Mouse (Mus musculus): ENCODE data around the gene Hist1h4m. TPM values are rescaled to one million over a fixed set of nuclear protein-coding genes. Genes with fewer than 3 reads are reported as not detected.
A peak's percentile ranks its signal among the peaks of the same experiment; 100 is the strongest.
"Not testable (repeated sequence)": the region's sequence is repeated elsewhere in the genome, so short reads cannot be mapped to it uniquely, and the experiment has no call there.

The Hist1h4m gene
- 100 to 1,000 TPM; 180 to 194 TPM for total RNA-seq (2021)

DNA sequence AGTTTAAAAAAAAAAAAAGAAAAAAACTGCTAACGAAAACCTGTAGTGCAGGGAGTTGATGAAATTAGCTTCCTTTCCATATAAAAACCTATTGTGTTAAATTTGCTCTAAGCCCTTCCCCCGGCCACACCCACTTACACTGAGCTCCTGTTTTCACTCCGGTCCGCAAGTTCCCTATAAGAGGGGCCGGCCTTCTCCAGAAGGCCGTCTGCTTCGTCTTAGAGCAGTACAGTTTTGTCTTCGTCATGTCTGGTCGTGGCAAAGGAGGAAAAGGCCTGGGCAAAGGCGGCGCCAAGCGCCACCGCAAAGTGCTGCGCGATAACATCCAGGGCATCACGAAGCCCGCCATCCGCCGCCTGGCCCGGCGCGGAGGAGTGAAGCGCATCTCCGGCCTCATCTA is at the start of gene Hist1h4m:
Hist1h4m (plus strand) TSS at position 208 of the 400 bp plus-strand sequence.
- intact Hi-C loops (cut with DNase I); DNase-seq (ENCODE audit: extremely low spot score in 1 of 2, low spot score in 2 of 2): not testable (repeated sequence)

DNA sequence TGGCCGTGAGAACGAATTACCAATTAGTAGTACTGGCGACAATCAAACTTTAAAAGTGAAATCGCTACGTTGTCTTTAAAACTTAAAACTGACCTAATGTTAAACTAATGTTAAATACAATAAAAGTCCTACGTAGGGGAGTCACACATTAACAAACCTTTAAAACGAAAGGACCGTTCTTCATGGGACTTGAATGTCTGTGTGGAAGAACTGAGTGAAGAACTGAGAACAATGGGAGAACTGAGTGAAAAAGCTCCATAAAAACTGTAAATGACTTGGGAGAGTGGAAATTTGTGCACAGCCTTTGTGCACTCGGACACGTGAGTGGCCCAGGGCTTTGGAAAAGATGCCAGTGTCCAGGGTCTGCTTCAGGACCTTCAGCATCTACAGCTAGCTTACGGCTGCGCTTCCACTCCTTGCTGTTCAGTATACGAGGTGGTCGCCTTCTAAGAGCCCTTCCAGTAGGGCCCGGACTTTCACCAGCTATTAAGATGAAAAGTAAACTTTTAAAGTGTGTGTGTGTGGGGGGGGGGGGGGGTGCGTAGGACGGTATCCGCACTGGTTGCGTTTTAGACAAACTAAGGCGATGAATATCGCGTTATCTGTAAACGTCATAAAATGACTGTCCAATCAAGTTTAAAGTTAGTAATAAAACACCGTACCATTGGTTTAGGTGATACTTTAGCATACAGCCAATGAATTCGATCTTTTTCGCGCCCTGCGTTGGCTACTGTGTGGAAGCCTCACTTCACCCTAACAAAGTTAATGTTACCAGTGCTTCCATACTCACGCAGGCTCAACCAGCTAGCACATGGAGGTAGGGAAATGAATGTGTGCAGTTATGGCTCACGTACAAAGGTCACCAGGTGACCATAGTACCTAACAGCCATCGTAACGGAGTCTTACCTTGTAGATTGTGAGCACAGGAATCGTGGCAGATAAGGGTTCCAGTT is 32.5 kb upstream of the Hist1h4m start:
- intact Hi-C loops (cut with DNase I) = no loop called here
- DNase-seq (ENCODE audit: extremely low spot score in 1 of 2, low spot score in 2 of 2) = peak; percentile 73 to 76

DNA sequence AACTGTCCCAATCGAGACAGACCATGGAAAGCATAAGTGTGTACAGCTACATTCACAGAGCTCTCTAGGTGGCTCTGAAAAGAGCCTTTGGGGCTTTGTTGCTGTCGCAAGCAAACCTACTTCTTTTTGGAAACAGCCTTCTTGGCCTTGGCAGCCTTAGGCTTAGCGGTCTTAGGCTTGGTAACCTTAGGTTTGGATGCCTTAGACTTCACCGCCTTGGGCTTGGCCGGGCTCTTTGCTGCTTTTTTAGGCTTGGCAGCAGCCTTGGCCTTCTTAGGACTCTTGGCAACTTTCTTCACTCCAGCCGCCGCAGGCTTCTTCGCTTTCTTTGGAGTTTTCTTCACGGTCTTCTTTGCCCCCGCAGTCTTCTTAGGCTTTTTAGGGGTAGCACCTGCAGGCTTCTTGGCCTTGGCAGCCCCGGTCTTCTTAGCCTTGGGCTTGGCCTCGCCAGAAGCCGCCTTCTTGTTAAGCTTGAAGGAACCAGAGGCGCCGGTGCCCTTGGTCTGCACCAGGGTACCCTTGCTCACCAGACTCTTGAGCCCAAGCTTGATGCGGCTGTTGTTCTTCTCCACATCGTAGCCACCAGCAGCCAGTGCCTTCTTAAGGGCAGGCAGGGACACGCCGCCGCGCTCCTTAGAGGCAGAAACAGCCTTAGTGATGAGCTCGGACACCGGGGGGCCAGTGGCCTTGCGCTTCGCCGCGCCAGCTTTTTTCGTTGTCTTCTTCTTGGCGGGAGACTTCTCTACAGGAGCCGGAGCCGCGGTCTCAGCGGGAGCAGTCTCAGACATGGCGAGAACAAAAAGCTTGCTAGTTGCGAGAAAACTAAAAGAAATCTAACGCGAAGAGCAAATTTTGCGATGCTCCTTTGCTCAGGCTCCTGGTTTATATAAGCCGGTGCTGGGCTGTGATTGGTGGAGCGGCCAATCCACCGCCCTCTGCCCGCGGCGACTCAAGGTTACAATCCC is 31.5 kb upstream of the Hist1h4m start, which contains the start of gene Hist1h1b:
Hist1h1b (minus strand) TSS at position 859 of the 965 bp plus-strand sequence.
- peak in 1 of 2 experiments; percentile 51 for DNase-seq (ENCODE audit: extremely low spot score in 1 of 2, low spot score in 2 of 2)
- intact Hi-C loops (cut with DNase I) = no loop called here

DNA sequence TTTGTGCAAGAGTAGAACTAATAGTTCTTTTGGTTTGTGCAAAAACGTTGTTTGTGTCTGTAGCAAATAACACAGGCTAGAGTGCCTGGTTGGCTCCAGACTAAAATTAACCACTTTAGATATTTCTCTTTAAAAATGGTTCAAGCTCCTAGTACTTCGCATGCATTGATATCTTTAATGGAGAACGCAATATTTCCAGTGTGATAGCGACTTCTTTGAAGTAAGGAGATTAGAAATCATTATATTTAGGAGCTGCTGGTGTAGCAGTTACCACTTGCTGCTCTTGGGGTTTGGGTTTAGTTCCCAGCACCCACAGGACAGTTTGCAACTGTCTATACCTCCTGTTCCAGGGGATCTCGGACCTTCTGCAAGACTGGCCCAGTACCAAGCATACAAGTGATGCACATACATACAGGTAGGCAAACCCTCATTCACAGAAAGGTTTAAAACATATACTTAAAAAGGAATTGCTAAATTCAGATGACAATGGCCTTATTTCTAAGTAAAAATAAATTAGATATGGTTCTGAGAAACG is 30.5 kb upstream of the Hist1h4m start:
- no peak for DNase-seq (ENCODE audit: extremely low spot score in 1 of 2, low spot score in 2 of 2)
- intact Hi-C loops (cut with DNase I) = no loop called here

DNA sequence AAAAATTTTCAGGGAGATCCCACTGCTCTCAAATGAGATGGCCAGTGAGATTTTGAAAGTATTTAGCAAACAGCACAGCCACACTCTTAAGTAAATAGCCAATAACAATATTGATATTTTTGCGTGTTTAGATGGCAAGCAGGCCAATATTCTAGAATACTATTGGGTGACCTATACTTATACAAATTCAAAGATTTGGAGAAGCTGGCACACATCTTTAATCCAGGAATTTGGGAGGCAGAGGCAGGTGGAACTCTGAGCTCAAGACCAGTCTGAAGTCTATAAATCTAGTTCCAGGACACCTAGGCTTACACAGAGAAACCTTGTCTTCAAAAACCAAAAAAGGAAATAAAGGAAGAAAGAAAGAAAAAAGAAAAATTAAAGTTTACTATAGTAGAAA is 29.9 kb upstream of the Hist1h4m start:
- intact Hi-C loops (cut with DNase I) = no loop called here
- no peak for DNase-seq (ENCODE audit: extremely low spot score in 1 of 2, low spot score in 2 of 2)

DNA sequence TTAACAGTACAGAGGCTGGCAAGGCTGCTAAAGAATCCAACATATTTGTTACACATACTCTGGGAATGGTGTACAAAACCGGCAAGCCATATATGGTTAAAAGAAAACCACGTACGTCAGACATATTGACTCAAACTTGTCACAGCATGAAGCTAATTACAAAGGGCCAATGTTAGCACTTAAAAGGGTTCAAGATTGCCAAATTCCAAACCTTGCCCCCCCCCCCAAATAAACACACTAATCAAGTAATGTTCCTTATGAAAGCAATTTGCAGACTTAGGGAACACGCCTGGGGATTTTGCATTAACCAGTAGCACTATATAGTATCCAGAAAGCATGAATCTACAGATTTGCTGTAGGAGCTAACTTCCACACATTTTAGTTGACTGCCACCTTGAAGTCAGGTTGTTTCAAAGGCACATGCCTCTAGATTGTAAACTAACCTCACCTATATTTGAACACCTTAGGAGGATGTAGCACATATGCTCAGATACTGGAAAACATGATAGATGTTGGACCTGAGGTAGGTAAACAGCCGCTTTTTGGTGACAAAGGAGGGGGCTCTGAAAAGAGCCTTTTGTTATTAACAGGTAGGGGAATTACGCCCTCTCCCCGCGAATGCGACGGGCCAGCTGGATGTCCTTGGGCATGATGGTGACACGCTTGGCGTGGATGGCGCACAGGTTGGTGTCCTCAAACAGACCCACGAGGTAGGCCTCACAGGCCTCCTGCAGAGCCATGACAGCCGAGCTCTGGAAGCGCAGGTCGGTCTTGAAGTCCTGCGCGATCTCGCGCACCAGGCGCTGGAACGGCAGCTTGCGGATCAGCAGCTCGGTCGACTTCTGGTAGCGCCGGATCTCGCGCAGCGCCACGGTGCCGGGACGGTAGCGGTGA is 28.9 kb upstream of the Hist1h4m start:
- DNase-seq (ENCODE audit: extremely low spot score in 1 of 2, low spot score in 2 of 2); intact Hi-C loops (cut with DNase I): not testable (repeated sequence)

DNA sequence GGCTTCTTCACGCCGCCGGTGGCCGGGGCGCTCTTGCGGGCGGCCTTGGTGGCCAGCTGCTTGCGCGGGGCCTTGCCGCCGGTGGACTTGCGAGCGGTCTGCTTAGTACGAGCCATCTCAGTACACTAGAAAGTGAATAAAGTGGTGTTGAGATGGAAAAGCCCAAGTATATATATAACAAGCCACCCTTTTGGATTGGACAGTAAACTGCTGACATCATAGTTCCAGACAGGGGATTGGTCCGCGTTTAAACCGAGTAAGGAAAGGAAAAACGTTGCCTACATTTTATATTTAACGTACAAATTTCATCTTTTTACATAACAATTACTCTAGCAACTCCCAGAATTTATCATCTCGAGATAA is 28.3 kb upstream of the Hist1h4m start, which contains the start of gene Hist1h3i:
Hist1h3i (minus strand) TSS at position 116 of the 363 bp plus-strand sequence.
- peak; percentile 28 to 81 for DNase-seq (ENCODE audit: extremely low spot score in 1 of 2, low spot score in 2 of 2)
- intact Hi-C loops (cut with DNase I) = no loop called here

DNA sequence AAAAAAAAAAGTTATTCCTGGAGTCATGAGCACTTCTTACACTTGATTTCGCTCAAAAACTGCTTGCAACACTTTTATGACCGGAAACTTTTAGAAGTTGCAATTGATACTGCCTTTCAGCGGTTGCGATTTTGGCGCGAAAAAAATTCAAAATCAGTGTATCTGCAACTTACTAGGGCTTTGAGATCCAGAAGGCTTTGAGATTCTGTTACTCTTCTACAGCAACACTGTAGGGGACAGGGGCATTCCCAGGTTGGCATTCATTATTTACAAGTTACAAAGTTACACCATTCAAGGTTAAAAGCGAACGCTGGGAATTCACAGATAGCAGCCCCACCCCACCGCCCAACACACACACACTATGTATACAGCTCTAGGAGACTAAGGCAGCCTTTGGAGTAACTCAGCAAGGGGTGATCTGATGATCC is 27.8 kb upstream of the Hist1h4m start:
- intact Hi-C loops (cut with DNase I) = no loop called here
- DNase-seq (ENCODE audit: extremely low spot score in 1 of 2, low spot score in 2 of 2) = no peak

DNA sequence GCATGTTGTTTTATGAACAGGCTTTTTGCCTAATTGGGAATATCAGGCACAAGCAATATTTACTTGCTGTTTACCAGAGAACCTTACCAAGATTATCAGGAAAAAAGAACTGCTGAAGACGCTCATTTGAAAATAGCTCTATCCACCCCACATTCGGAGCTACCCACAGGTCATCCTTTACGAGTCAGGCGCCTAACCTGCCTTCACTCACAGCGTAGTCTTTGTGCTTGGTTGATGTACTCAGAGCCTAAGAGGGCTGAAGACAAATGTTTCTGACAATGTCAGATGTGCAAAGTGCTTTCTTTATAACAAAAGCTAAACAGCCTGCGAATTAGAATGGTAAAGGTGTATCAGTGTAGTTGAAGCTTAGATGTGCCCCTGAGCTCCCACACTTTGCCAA is 27.2 kb upstream of the Hist1h4m start:
- intact Hi-C loops (cut with DNase I) = no loop called here
- no peak for DNase-seq (ENCODE audit: extremely low spot score in 1 of 2, low spot score in 2 of 2)

DNA sequence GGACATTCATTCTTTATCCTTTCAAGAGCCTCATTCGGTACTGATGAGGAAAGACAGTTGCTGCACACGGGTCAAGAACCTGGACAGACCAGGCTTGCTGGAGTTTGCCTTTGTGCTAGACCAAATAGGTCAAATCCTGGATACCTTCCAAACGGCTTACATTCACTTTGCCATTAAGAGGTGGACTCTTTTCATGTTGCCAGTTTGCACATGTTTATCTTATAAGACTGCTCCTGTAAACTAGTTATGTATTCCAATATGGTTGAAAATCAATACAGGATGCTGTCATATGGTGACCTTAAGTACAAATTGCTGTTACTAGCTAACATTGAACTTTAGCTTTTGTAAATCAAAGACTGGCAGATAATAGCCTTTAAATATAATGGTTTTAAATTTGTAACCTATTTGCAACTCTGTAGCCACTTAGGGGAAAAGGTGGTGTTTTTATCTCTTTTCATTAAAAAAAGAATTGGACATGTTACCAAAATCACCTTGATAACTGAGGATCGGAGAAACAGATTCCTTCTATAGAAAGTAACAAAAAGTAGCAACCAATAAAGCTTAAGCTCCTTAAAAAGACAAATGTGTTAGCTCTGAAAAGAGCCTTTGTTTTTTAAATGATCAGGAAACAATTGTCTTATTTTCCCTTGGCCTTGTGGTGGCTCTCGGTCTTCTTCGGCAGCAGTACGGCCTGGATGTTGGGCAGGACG is 25.2 kb upstream of the Hist1h4m start:
- intact Hi-C loops (cut with DNase I) = no loop called here

DNA sequence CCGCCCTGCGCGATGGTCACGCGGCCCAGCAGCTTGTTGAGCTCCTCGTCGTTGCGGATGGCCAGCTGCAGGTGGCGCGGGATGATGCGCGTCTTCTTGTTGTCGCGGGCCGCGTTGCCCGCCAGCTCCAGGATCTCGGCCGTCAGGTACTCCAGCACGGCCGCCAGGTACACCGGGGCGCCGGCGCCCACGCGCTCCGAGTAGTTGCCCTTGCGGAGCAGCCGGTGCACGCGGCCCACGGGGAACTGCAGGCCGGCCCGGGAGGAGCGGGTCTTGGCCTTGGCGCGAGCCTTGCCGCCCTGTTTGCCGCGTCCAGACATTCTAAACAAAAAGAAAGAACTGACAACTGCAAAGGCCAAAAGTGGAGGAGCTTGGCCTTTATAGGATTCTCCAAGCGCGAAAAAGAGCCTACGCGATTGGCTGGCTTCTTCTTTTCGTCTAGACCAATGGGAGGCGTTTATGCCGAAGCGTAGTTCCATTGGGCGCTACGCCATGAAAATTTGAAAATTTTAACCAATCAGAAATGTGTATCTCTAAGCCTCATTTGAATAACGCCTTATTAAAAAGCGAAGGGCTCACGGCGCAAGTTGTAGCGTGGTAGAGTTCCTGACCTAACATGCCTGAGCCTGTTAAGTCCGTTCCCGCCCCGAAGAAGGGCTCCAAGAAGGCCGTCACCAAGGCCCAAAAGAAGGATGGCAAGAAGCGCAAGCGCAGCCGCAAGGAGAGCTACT is 24.5 kb upstream of the Hist1h4m start, which contains the start of the genes Hist1h2an and Hist1h2bp:
Hist1h2an (minus strand) TSS at position 320 of the 731 bp plus-strand sequence.
Hist1h2bp (plus strand) TSS at position 563 of the 731 bp plus-strand sequence.
- intact Hi-C loops (cut with DNase I) = not testable (repeated sequence)
- peak; percentile 87 to 99 for DNase-seq (ENCODE audit: extremely low spot score in 1 of 2, low spot score in 2 of 2)

More for the DNA sequence above, 25.2 kb upstream of the Hist1h4m start:
- DNase-seq (ENCODE audit: extremely low spot score in 1 of 2, low spot score in 2 of 2) = no peak

DNA sequence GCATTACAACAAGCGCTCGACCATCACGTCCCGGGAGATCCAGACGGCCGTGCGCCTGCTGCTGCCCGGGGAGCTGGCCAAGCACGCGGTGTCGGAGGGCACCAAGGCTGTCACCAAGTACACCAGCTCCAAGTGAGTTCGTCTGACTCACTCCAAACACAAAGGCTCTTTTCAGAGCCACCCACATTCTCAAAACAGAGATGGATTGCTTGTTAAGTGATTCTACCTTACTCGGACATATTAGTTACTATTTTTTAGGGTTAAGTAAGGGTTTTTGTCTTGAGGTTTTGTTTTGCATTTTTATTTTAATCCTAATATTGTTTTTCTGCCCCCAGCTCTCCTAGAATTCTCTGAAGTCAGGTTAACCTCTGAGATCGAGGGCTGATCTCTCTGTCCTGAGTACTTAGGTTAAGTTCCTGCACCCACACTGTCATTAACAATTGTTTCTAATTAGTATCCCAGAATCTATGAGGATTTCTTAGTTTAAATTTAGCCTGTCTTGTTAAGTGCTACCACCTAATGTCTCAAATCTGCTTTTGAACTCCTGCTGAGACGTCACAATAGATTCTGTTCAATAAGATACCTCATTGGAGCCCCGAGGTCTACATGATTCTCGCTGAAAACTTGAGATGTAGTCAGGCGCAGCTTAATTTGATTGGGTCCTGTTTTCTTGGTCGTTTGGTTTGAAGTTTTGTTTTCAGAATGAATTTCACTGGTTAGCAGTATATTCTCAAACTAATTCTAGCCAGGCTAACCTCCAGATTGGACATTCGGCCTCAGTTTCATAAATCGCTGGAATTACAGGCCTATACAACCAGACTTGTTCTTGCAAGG is 23.6 kb upstream of the Hist1h4m start:
- intact Hi-C loops (cut with DNase I) = no loop called here

DNA sequence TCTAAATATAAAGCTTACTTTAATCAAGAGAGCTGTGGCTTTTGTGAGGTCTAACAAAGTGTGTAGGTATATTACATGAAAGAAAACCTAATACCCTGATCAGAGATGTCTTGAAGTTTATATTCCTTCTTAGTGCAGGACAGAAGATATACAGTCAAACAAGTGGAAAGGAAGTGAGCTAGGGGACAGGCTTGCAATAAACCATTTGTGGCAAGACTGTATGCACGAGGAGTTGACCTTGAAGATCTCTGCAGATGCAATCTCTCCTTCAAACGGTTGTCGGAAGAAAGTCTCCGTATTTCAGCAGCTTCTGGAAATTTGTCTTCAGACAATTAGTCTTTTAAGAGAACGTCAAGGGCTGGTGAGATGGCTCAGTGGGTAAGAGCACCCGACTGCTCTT is 21.6 kb upstream of the Hist1h4m start:
- no peak for DNase-seq (ENCODE audit: extremely low spot score in 1 of 2, low spot score in 2 of 2)
- intact Hi-C loops (cut with DNase I) = no loop called here

More for the DNA sequence above, 23.6 kb upstream of the Hist1h4m start:
- DNase-seq (ENCODE audit: extremely low spot score in 1 of 2, low spot score in 2 of 2) = no peak

DNA sequence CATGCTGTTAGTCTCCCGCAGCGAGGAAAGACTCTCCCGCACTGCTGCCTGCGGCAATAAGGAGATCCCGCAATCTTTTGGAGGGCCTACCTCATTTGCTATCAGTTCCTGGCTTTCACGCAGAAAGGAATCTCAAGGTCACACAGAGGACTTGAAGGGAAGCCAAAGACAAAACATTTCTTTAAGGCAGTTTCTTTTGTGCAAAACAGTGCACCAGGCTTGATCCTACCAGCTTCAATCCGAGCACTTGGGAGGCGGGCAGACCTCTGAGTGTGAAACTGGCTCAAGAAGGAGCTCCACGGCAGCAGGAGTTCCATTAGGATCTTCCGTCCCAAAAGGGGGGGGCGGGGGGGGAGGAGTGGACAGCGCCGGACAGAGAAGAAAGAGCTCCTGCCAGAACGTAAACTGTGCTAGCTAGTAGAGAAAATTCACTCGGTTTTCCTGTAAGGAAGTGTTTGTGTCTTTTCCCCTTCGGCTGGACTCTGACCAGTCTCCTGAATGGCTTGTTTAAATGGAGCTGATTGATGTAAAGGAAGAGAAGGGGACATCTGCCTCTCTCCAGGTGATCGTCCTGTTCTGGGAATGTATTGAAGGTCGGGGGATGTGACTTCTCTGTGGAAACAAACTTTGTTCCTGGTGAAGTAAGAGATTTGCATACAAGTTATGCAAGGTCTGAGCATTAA is 20.8 kb upstream of the Hist1h4m start:
- intact Hi-C loops (cut with DNase I) = no loop called here
- DNase-seq (ENCODE audit: extremely low spot score in 1 of 2, low spot score in 2 of 2) = no peak

DNA sequence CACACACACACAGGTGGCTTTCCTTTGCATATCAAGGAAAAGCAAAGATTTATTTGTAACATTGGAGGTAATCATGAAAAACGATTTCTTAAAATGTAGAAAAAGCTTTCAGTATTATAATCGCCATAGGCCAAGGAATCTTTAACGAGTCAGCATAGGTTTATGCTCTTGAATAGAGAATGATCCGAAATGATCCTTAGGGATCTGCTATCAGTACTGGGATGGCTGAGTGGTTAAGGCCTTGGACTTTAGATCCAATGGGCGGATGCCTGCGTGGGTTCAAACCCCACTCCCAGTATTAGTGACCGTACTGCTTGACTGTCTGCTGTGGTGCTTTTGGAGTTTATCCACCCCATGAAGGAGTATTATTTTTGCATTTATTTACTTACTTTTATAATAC is 16.0 kb upstream of the Hist1h4m start:
- no peak for DNase-seq (ENCODE audit: extremely low spot score in 1 of 2, low spot score in 2 of 2)
- intact Hi-C loops (cut with DNase I) = no loop called here
